10 mouse cellular contexts compared by ENCODE assay signal in the genomic region with DNA sequence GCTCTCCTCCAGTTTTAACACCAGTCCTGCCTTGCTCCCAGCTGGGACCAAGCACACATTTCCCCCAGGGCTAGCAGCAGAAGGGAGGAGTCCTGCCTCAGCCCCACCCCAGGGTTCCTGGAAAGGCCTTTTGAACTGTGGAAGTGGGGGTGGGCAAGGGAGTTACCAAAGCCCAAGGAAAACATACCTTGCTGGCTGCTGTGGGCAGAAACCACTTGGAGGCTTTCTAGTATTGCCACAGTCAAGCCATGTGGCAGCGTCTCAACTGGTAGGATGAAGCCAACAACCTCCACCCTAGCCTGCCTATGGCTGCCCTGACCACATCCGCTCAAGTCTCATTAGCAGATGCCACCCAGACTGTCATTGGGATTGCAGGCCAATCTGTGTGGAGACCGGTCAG. TPM values are rescaled to one million over a fixed set of nuclear protein-coding genes. Genes with fewer than 3 reads are reported as not detected.
A peak's percentile ranks its signal among the peaks of the same experiment; 100 is the strongest.
DNase-seq lines count a peak whose midpoint lies in the region; ATAC-seq and TF ChIP-seq lines count a peak whose summit lies in the region.
"Had no signal": no experiment of that assay in that cellular context is flagged by ENCODE, and none has a peak within 500 bp of the region (broad histone marks: within the 10 kb centered on the region; RNA-seq: fewer than 3 reads in every experiment).

No protein-coding gene starts in this region.

- H3K36me3 ChIP-seq in midbrain, embryonic 10.5 days = peaks cover 42% of the 10 kb centered on the region
- peaks cover 30% of the 10 kb centered on the region for H3K36me3 ChIP-seq in midbrain, postnatal 0 days (ENCODE audit: insufficient read depth, low read length)

- H3K4me1 ChIP-seq in midbrain, embryonic 10.5 days = peaks cover 68% of the 10 kb centered on the region
- 0 out of 2 replicates have a peak, but pooled peaks cover 3% of the 10 kb centered on the region for H3K4me1 ChIP-seq in midbrain, postnatal 0 days (ENCODE audit: insufficient read depth, low read length)
- H3K4me1 ChIP-seq in lung, adult 2 months (ENCODE audit: control insufficient read depth, insufficient read depth, low read length) = peaks cover 7% of the 10 kb centered on the region

- peaks cover 28% of the 10 kb centered on the region for H3K27me3 ChIP-seq in midbrain, embryonic 10.5 days (ENCODE audit: low read depth, poor library complexity, severe bottlenecking)
- peaks cover 3% of the 10 kb centered on the region; the same call in 1 of the 2 replicates for H3K27me3 ChIP-seq in midbrain, postnatal 0 days (ENCODE audit: insufficient read depth, low read length)
- H3K27me3 ChIP-seq: limb, embryonic 12.5 days had no signal

- H3K9me3 ChIP-seq in midbrain, embryonic 10.5 days (replicated peaks) = no peaks in the 10 kb centered on the region
- H3K9me3 ChIP-seq in midbrain, postnatal 0 days (ENCODE audit: low read length) = no peaks in the 10 kb centered on the region
- H3K9me3 ChIP-seq: limb, embryonic 12.5 days had no signal

- 89% methylated on average over 3 of the region's 3 CpGs for WGBS in midbrain, embryonic 10.5 days
- 91% methylated on average over 3 of the region's 3 CpGs for WGBS in midbrain, postnatal 0 days
- WGBS in lung, adult 2 months = 74% methylated on average over 3 of the region's 3 CpGs

- no peak overlapping the region for H3K4me3 ChIP-seq in midbrain, embryonic 10.5 days
- H3K4me3 ChIP-seq in midbrain, postnatal 0 days (ENCODE audit: low read depth, low read length) = no peak overlapping the region
- no peak overlapping the region for H3K4me3 ChIP-seq in lung, adult 2 months (replicated peaks; ENCODE audit: extremely low read depth, low read depth, low read length)
- H3K4me3 ChIP-seq: limb, embryonic 12.5 days had no signal

- no peak for DNase-seq in midbrain, embryonic 10.5 days (ENCODE audit: low spot score)
- DNase-seq in midbrain, postnatal 0 days (ENCODE audit: low spot score) = no peak
- no peak for DNase-seq in lung, adult 2 months
- peak; percentile 41 to 60 for DNase-seq in thymus, postnatal 36 days
- no peak for DNase-seq in left cerebral cortex, adult 11 months (ENCODE audit: low spot score)
- DNase-seq in kidney, postnatal 10 days = no peak
- DNase-seq in frontal cortex, postnatal 36 days (ENCODE audit: low spot score in 2 of 2) = no peak

- ATAC-seq in midbrain, postnatal 0 days (ENCODE audit: low FRiP score) = no peak
- ATAC-seq in common myeloid progenitor, adult 5-6 weeks (replicated peaks; ENCODE audit: low read depth, poor library complexity, severe bottlenecking) = peak; percentile 24

- no peak overlapping the region for H3K9ac ChIP-seq in midbrain, postnatal 0 days (replicated peaks; ENCODE audit: low read length, poor library complexity, severe bottlenecking)
- H3K9ac ChIP-seq: limb, embryonic 12.5 days had no signal

- peak; percentile 9; the same call in 1 of the 2 replicates for TF ChIP-seq POLR2A in lung, adult 2 months (IDR thresholded peaks at IDR 0.05; ENCODE audit: borderline replicate concordance, extremely low read depth, low read depth, low read length)

- peak overlapping the region; percentile 18 for H3K27ac ChIP-seq in midbrain, embryonic 10.5 days (replicated peaks)
- H3K27ac ChIP-seq in midbrain, postnatal 0 days (ENCODE audit: low read depth, low read length) = no peak overlapping the region
- H3K27ac ChIP-seq: limb, embryonic 12.5 days had no signal

- TF ChIP-seq CTCF in midbrain, postnatal 0 days (IDR thresholded peaks at IDR 0.05) = no peak
- no peak for TF ChIP-seq CTCF in lung, adult 2 months (IDR thresholded peaks at IDR 0.05; ENCODE audit: insufficient read depth, low read length)

- no peak overlapping the region for H3K4me2 ChIP-seq in midbrain, postnatal 0 days (ENCODE audit: low read depth, low read length, poor library complexity, severe bottlenecking)
- H3K4me2 ChIP-seq: limb, embryonic 12.5 days had no signal

RNA-seq across cellular contexts. Expression of a gene that starts 3.3 kb away (rescaled TPM):
- polyA plus RNA-seq in midbrain, embryonic 10.5 days (2016; fragmentation: Nextera tagmentation; extraction: Ambion mirVana) = 0.12 TPM in 1 of 2 replicates, not detected in the other
- 1.7 TPM in 1 of 2 replicates, not detected in the other for total RNA-seq in midbrain, postnatal 0 days (2014; rRNA removed)
- 0.17 TPM in 1 of 2 replicates, not detected in the other for polyA plus RNA-seq in midbrain, postnatal 0 days (2015; fragmentation: Nextera tagmentation; extraction: Ambion mirVana)
- total RNA-seq in common myeloid progenitor, adult 5-6 weeks (2017) = 2.7 TPM in 1 of 2 replicates, not detected in the other
- 0.04 TPM in 1 of 2 replicates, not detected in the other for polyA plus RNA-seq in lung, adult 2 months (2012; rRNA removed)
- total RNA-seq: hematopoietic stem cell, adult 5-6 weeks had no signal

RNA-seq across cellular contexts. Expression of a gene that starts 3.4 kb away (rescaled TPM):
- 16.5 and 18.7 TPM in 2 replicates for polyA plus RNA-seq in midbrain, embryonic 10.5 days (2016; fragmentation: Nextera tagmentation; extraction: Ambion mirVana)
- total RNA-seq in midbrain, postnatal 0 days (2014; rRNA removed) = 4.2 and 4.5 TPM in 2 replicates
- polyA plus RNA-seq in midbrain, postnatal 0 days (2015; fragmentation: Nextera tagmentation; extraction: Ambion mirVana) = 4.0 and 4.7 TPM in 2 replicates
- total RNA-seq in common myeloid progenitor, adult 5-6 weeks (2017) = 17.4 and 33.3 TPM in 2 replicates
- polyA plus RNA-seq in lung, adult 2 months (2012; rRNA removed) = 77.8 and 92.6 TPM in 2 replicates

RNA-seq across cellular contexts. Expression of a gene that starts 17.6 kb away (rescaled TPM):
- 27.3 and 29.8 TPM in 2 replicates for polyA plus RNA-seq in midbrain, embryonic 10.5 days (2016; fragmentation: Nextera tagmentation; extraction: Ambion mirVana)
- total RNA-seq in midbrain, postnatal 0 days (2014; rRNA removed) = 350 and 364 TPM in 2 replicates
- 171 and 181 TPM in 2 replicates for polyA plus RNA-seq in midbrain, postnatal 0 days (2015; fragmentation: Nextera tagmentation; extraction: Ambion mirVana)
- 4.1 and 9.2 TPM in 2 replicates for total RNA-seq in common myeloid progenitor, adult 5-6 weeks (2017)
- polyA plus RNA-seq in lung, adult 2 months (2012; rRNA removed) = 3.5 and 4.2 TPM in 2 replicates

RNA-seq across cellular contexts. Expression of a gene that starts 19.2 kb away (rescaled TPM):
- polyA plus RNA-seq in midbrain, embryonic 10.5 days (2016; fragmentation: Nextera tagmentation; extraction: Ambion mirVana) = 47.1 and 52.8 TPM in 2 replicates
- total RNA-seq in midbrain, postnatal 0 days (2014; rRNA removed) = 37.0 and 42.8 TPM in 2 replicates
- polyA plus RNA-seq in midbrain, postnatal 0 days (2015; fragmentation: Nextera tagmentation; extraction: Ambion mirVana) = 42.4 and 43.4 TPM in 2 replicates
- 9.3 and 19.5 TPM in 2 replicates for total RNA-seq in common myeloid progenitor, adult 5-6 weeks (2017)
- 113 and 121 TPM in 2 replicates for polyA plus RNA-seq in lung, adult 2 months (2012; rRNA removed)

RNA-seq across cellular contexts. Expression of a gene that starts 30.4 kb away (rescaled TPM):
- polyA plus RNA-seq in midbrain, embryonic 10.5 days (2016; fragmentation: Nextera tagmentation; extraction: Ambion mirVana) = 341 and 392 TPM in 2 replicates
- 35.4 and 46.2 TPM in 2 replicates for total RNA-seq in midbrain, postnatal 0 days (2014; rRNA removed)
- polyA plus RNA-seq in midbrain, postnatal 0 days (2015; fragmentation: Nextera tagmentation; extraction: Ambion mirVana) = 69.7 and 76.8 TPM in 2 replicates
- 322 and 335 TPM in 2 replicates for total RNA-seq in common myeloid progenitor, adult 5-6 weeks (2017)
- 250 and 251 TPM in 2 replicates for polyA plus RNA-seq in lung, adult 2 months (2012; rRNA removed)

Comparison
In these comparisons a context has a peak if more than half of its experiments do, and no peak if none do; other contexts are left out.
1. DNase-seq: peak in thymus, postnatal 36 days (2 of 2); none in midbrain, embryonic 10.5 days (single experiment), midbrain, postnatal 0 days (single experiment), lung, adult 2 months (single experiment), left cerebral cortex, adult 11 months (single experiment), kidney, postnatal 10 days (single experiment) and frontal cortex, postnatal 36 days (0 of 2).